Mouse (Mus musculus) heart, adult 2 months (tissue): ENCODE data around the gene Eml1. TPM values are rescaled to one million over a fixed set of nuclear protein-coding genes. Genes with fewer than 3 reads are reported as not detected.

Experiments
- DNase-seq, 2 experiments: peaks; one replicate each; pipeline ENCODE4 v3.0.0; 2021
- H3K27ac ChIP-seq: fragments of 200-600 bp; 2 replicates; pipeline ENCODE4 v1.8.1; 2022
- H3K27me3 ChIP-seq: fragments of 200-500 bp; 2 replicates; pipeline ENCODE4 v1.6.1; 2012; ENCODE audit warnings: mild to moderate bottlenecking, low read length, inconsistent platforms, mixed read lengths; ENCODE audit not compliant: control insufficient read depth, insufficient read depth
- H3K36me3 ChIP-seq: fragments of 200-500 bp; 2 replicates; pipeline ENCODE4 v1.6.1; 2012; ENCODE audit warnings: low read length, inconsistent platforms; ENCODE audit not compliant: control insufficient read depth, insufficient read depth
- H3K4me1 ChIP-seq: fragments of 200-500 bp; 2 replicates; pipeline ENCODE4 v1.6.1; 2011; ENCODE audit warnings: low read length; ENCODE audit not compliant: control insufficient read depth, insufficient read depth
- H3K4me3 ChIP-seq: fragments of 200-600 bp; 2 replicates; pipeline ENCODE4 v1.8.1; 2022
- H3K79me2 ChIP-seq: fragments of 200-500 bp; replicated peaks from 2 replicates; pipeline ENCODE4 v1.6.1; 2012; ENCODE audit warnings: mild to moderate bottlenecking, inconsistent platforms, low read length, moderate library complexity, mixed read lengths; ENCODE audit not compliant: control insufficient read depth, insufficient read depth
- H3K9ac ChIP-seq: fragments of 200-500 bp; 2 replicates; pipeline ENCODE4 v1.6.1; 2012; ENCODE audit warnings: low read depth, mild to moderate bottlenecking, control low read depth, inconsistent platforms, low read length, mixed read lengths
- CTCF ChIP-seq: fragments of 200-600 bp; IDR thresholded peaks from 2 replicates; pipeline ENCODE4 v1.8.1; 2022; ENCODE audit warnings: antibody characterized with exemption, mild to moderate bottlenecking, moderate library complexity
- EP300 ChIP-seq: fragments of 200-500 bp; IDR thresholded peaks from 2 replicates; pipeline ENCODE4 v1.6.1; 2011; ENCODE audit warnings: low read depth, low read length, control low read depth; ENCODE audit not compliant: insufficient read depth
- POLR2A ChIP-seq: fragments of 200-500 bp; IDR thresholded peaks from 2 replicates; pipeline ENCODE4 v1.6.1; 2011; ENCODE audit warnings: mild to moderate bottlenecking, low read depth, low read length, control low read depth; ENCODE audit not compliant: insufficient read depth
- WGBS: fragments of 180-500 bp; shearing (Covaris S2); methylation state at CpG from one replicate; pipeline ENCODE4 v1.1.7; 2018; 5-methylcytosine and 5-hydroxymethylcytosine counted together
- intact Hi-C: fragments of 180-260 bp; cut with DNase I; formaldehyde crosslinking; loops from one replicate; pipeline ENCODE4 v1.15.1; 2025
- polyA plus RNA-seq: library from polyadenylated mRNA; depleted of rRNA; stranded (reverse); fragments of >200 nt; gene quantifications from 2 replicates; pipeline ENCODE4 v1.2.3, GENCODE M21; 2012
- total RNA-seq, 2 experiments: library from RNA; stranded (reverse); gene quantifications; 2 replicates each; pipeline ENCODE4 v1.2.3; 2021

Eml1 gene
- total and polyA plus RNA-seq, 3 experiments, result 68.7 to 84.7 (median 73.5) TPM

DNA sequence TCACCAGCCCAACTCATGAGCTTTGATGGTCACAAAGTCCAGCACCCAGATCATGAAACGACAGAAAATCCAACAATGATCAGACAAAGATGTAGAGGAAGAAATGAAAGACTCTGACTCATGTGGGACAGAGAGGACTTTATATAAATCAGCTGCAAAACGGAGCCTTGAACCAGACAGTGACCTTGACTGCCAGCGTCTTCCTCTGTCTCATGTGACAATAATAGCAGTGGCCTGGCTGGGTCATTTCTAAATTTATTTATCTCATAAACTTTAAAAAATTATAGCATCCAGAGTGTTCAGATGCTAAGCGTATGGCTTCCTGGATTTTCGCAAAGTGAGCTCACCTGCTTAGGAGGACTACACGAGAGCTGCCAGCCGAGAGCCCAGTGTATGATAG, 27.9 kb downstream of the Eml1 start:
- intact Hi-C loops, result no loop called here
- Histone ChIP-seq H3K79me2 (no peaks in the 10 kb centered on the region), H3K27me3 (no peaks in the 10 kb centered on the region), H3K4me3 (no peak overlapping the region), H3K36me3 (no peaks in the 10 kb centered on the region), H3K9ac (no peak overlapping the region), H3K4me1 (peaks cover 3% of the 10 kb centered on the region), H3K27ac (peak overlapping the region; percentile 38; the same call in 1 of the 2 replicates)
- 67% methylated on average over 7 of the region's 7 CpGs for WGBS
- DNase-seq, result no peak
- TF ChIP-seq EP300 (no peak), POLR2A (no peak)

DNA sequence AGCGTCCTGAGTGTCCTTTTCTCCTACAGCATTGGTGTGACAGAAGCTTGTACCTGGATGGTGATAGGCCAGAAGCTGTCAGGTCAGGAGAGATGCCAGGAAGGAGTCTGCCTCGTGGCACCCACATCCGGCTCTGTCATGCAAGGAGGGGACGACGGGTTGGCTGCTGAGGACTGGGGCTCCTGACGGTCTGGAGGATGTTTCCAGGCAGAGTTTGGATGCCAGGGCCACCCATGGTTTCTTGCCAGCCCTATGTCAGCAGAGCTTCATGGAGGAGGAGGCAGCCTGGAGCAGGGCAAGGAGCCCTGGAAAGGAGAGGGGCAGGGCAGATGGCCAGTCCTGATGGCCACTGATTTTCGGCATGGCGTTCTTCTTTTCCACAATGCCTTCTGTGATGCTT, 28.4 kb downstream of the Eml1 start:
- no peaks in the 10 kb centered on the region for H3K36me3 ChIP-seq
- H3K9ac ChIP-seq, result no peak overlapping the region
- no peak overlapping the region for H3K4me3 ChIP-seq
- WGBS, result 70% methylated on average over 8 of the region's 8 CpGs
- intact Hi-C loops, result no loop called here
- DNase-seq, result peak in 1 of 2 experiments; percentile 13
- no peaks in the 10 kb centered on the region for H3K27me3 ChIP-seq
- H3K4me1 ChIP-seq, result peaks cover 2% of the 10 kb centered on the region
- H3K79me2 ChIP-seq, result no peaks in the 10 kb centered on the region
- peak overlapping the region; percentile 38; the same call in 1 of the 2 replicates for H3K27ac ChIP-seq
- TF ChIP-seq EP300, result no peak
- no peak for TF ChIP-seq POLR2A
- TF ChIP-seq CTCF, result no peak

DNA sequence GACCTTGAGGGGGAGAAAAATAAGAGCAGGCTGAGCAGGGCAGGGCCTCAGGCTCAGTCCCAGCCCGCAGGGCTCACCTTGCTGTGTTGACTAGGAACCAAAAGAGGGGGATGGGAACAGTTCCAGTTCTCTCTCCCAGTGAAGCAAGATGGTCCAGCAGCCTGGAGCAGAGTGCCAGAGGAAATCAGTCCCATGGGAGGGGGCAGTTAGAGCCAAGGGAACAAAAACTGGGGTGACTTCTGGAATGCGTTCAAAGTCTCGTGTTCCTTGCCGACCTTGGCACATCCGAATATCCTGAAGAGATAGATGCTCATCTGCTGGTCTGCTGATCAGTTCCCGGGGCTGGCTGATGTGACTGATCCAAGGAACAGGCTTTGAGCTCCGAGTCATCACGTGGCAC, 30.2 kb downstream of the Eml1 start:
- H3K36me3 ChIP-seq, result no peaks in the 10 kb centered on the region
- H3K27ac ChIP-seq, result no peak overlapping the region
- peaks cover 4% of the 10 kb centered on the region for H3K4me1 ChIP-seq
- no peak for DNase-seq
- no peaks in the 10 kb centered on the region for H3K27me3 ChIP-seq
- no peak overlapping the region for H3K9ac ChIP-seq
- no peak overlapping the region for H3K4me3 ChIP-seq
- no peaks in the 10 kb centered on the region for H3K79me2 ChIP-seq
- TF ChIP-seq CTCF, result no peak
- no peak for TF ChIP-seq POLR2A
- no peak for TF ChIP-seq EP300
- 49% methylated on average over 8 of the region's 8 CpGs for WGBS
- intact Hi-C loops, result no loop called here

DNA sequence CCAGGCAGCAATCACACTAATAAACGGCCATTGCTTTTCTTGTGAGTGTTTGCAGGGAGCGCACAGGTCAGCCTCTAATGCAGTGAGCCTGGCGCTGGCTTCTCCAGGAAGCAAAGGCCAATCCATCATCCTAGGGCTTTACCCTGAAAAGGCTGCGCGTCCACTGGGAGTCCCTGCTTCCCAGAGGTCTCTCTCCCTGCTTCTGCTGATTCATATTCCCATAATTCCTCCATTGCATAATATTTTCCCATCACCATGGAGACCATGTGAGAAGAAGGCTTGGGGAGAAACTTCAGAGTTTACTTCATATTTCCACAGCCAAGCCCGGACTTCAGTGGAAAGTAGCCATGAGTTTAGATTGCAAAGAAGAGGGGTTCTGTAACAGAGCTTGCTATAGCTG, 33.2 kb downstream of the Eml1 start:
- H3K9ac ChIP-seq, result no peak overlapping the region
- peak overlapping the region; percentile 30; the same call in 1 of the 2 replicates for H3K27ac ChIP-seq
- DNase-seq, result peak; percentile 51 to 71
- no peaks in the 10 kb centered on the region for H3K79me2 ChIP-seq
- no peak overlapping the region for H3K4me3 ChIP-seq
- TF ChIP-seq CTCF, result 0 out of 2 replicates have a peak, but pooled peaks have one; percentile 2
- TF ChIP-seq POLR2A, result no peak
- no peak for TF ChIP-seq EP300
- intact Hi-C loops, result no loop called here
- 52% methylated on average over 6 of the region's 6 CpGs for WGBS
- no peaks in the 10 kb centered on the region for H3K36me3 ChIP-seq
- H3K4me1 ChIP-seq, result peaks cover 4% of the 10 kb centered on the region
- no peaks in the 10 kb centered on the region for H3K27me3 ChIP-seq

DNA sequence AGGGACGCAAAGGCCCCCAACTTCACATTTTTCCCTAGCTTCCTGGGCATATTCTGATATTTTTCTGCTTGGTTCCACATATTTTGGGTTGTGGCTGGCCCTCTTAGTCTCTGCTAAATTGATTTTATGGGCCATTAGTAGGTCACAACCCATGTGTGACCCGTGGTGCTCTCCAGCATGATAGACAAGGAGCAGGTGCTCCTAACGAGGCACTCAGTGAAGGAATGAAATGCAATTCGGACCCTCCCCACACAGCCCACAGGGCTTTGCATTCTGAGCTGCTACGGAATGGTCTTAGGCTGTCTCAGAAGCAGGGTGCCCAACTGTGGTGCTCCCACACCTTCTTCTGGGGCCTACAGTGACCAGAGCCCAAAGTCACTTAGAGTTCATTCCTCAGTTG, 38.3 kb downstream of the Eml1 start:
- Histone ChIP-seq H3K4me3 (no peak overlapping the region), H3K79me2 (no peaks in the 10 kb centered on the region), H3K36me3 (no peaks in the 10 kb centered on the region), H3K9ac (no peak overlapping the region), H3K4me1 (peaks cover 2% of the 10 kb centered on the region), H3K27me3 (no peaks in the 10 kb centered on the region), H3K27ac (no peak overlapping the region)
- TF ChIP-seq CTCF (no peak), EP300 (no peak), POLR2A (no peak)
- 80% methylated on average over 5 of the region's 5 CpGs for WGBS
- intact Hi-C loops, result no loop called here
- no peak for DNase-seq

DNA sequence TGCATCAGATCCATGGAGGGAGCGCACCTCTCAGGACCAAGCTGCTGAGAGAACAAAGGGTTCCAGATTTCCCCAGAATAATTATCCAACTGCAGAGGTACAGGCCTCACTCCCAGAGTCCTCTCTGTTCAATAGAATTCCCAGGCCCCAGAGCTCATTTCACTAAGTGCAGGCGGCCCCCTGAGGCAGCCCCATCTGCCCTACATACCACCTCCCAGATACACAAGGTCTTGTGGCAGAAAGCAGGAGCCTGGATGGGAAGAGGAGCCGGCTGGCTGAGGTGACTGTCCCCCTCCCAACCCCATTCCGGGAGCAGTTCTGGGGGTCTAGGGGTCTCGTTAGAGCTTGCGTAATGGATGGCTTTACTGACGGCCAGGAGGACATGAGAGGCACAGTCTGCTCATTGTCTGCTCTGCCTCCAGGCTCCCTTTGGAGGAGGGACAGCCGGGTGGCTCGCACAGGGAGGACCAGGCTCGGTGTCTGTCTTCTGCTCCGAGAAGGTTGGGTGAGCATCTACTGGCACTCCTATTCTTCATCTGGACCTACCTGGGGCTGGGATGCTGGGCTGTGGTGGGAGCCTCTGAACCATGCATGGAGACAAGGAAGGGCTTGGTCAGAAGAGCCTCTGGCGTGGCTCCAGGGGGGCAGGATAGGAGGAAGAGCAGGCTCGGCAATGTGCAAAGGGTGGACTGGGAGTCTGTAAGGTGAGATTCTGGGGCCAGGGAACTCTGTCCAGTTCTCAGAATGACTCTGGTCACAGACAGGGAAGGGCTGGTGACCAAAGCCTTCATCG, 39.9 kb downstream of the Eml1 start:
- H3K36me3 ChIP-seq, result no peaks in the 10 kb centered on the region
- no peak overlapping the region for H3K27ac ChIP-seq
- H3K79me2 ChIP-seq, result no peaks in the 10 kb centered on the region
- 81% methylated on average over 14 of the region's 14 CpGs for WGBS
- TF ChIP-seq POLR2A, result no peak
- TF ChIP-seq CTCF, result no peak
- no peak for TF ChIP-seq EP300
- DNase-seq, result no peak
- intact Hi-C loops, result no loop called here
- no peak overlapping the region for H3K4me3 ChIP-seq
- no peak overlapping the region for H3K9ac ChIP-seq
- H3K4me1 ChIP-seq, result no peaks in the 10 kb centered on the region
- no peaks in the 10 kb centered on the region for H3K27me3 ChIP-seq
